Mouse (Mus musculus): Measurements from ENCODE around the gene Get4.

GRCm38 (mm10) chr5:139252081-139252909 lies at the start of gene Get4:
- TF ChIP-seq CTCF (IDR thresholded peaks at IDR 0.05; ENCODE audit: borderline replicate concordance, insufficient read depth, low read length) (no peak), POLR2A (IDR thresholded peaks at IDR 0.05; ENCODE audit: low read depth, low read length) (peak; percentile 75)

All from embryonic fibroblast, embryonic 13.5 days (primary cell).